ENCODE assay signal across 23 mouse cellular contexts in the genomic region with DNA sequence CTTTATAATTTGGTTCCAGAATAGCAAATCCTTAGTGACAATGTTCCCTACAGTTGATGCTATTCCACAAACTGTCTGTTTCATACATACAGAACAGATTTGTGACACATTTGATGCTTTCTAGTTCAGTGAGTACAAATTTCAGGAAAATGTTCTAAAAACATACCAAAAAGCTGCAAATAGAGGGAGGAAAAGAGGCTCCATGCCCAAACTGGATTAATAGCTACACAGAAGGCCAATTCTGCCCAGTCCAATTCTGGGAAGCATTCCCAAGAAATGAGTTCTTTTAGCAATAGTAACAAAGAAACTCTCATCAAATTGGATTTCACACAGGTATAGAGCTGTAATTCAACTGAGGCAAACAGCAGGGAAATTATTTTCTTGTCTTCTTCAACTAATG.
DNase-seq lines count a peak whose midpoint lies in the region; ATAC-seq and TF ChIP-seq lines count a peak whose summit lies in the region.
"Had no signal": no experiment of that assay in that cellular context is flagged by ENCODE, and none has a peak within 500 bp of the region (broad histone marks: within the 10 kb centered on the region; RNA-seq: fewer than 3 reads in every experiment).

No protein-coding gene starts in this region.

- H3K27me3 ChIP-seq in forebrain, embryonic 14.5 days (replicated peaks; ENCODE audit: control insufficient read depth, insufficient read depth, low read length) = no peaks in the 10 kb centered on the region
- H3K27me3 ChIP-seq in forebrain, embryonic 13.5 days = no peaks in the 10 kb centered on the region
- H3K27me3 ChIP-seq: CH12.LX; embryonic facial prominence, embryonic 12.5 days; embryonic facial prominence, embryonic 15.5 days; hindbrain, embryonic 12.5 days; hindbrain, embryonic 15.5 days had no signal

- no peak for TF ChIP-seq POLR2A in brain, embryonic 14.5 days (IDR thresholded peaks at IDR 0.05; ENCODE audit: borderline replicate concordance, extremely low read depth, insufficient read depth, insufficient read length, poor library complexity, severe bottlenecking)

- no peaks in the 10 kb centered on the region for H3K36me3 ChIP-seq in forebrain, embryonic 14.5 days (ENCODE audit: control insufficient read depth, insufficient read depth, low read length)
- no peaks in the 10 kb centered on the region for H3K36me3 ChIP-seq in forebrain, embryonic 13.5 days (ENCODE audit: poor library complexity, severe bottlenecking)
- H3K36me3 ChIP-seq: embryonic facial prominence, embryonic 12.5 days; embryonic facial prominence, embryonic 15.5 days; G1E; hindbrain, embryonic 12.5 days; hindbrain, embryonic 15.5 days had no signal

- H3K9ac ChIP-seq in forebrain, embryonic 14.5 days (ENCODE audit: low read length) = no peak overlapping the region
- no peak overlapping the region for H3K9ac ChIP-seq in forebrain, embryonic 13.5 days
- H3K9ac ChIP-seq: embryonic facial prominence, embryonic 12.5 days; embryonic facial prominence, embryonic 15.5 days; hindbrain, embryonic 12.5 days; hindbrain, embryonic 15.5 days had no signal

- no peak for ATAC-seq in forebrain, embryonic 14.5 days
- no peak for ATAC-seq in forebrain, embryonic 13.5 days
- ATAC-seq: intestine, postnatal 0 days; Patski had no signal

- H3K27ac ChIP-seq in forebrain, embryonic 14.5 days (ENCODE audit: low read depth, low read length) = no peak overlapping the region
- H3K27ac ChIP-seq in forebrain, embryonic 13.5 days = no peak overlapping the region
- peak overlapping the region; percentile 59; the same call in 1 of the 2 replicates for H3K27ac ChIP-seq in layer of hippocampus, adult 2 months
- H3K27ac ChIP-seq: embryonic facial prominence, embryonic 12.5 days; embryonic facial prominence, embryonic 15.5 days; gastrocnemius, adult 2 months; hindbrain, embryonic 12.5 days; hindbrain, embryonic 15.5 days had no signal

- no peak overlapping the region for H3K4me3 ChIP-seq in forebrain, embryonic 14.5 days (ENCODE audit: low read depth, low read length)
- H3K4me3 ChIP-seq in forebrain, embryonic 13.5 days = no peak overlapping the region
- no peak overlapping the region for H3K4me3 ChIP-seq in layer of hippocampus, adult 2 months
- H3K4me3 ChIP-seq: embryonic facial prominence, embryonic 12.5 days; embryonic facial prominence, embryonic 15.5 days; gastrocnemius, adult 2 months; hindbrain, embryonic 12.5 days; hindbrain, embryonic 15.5 days had no signal

- no peaks in the 10 kb centered on the region for H3K4me1 ChIP-seq in forebrain, embryonic 14.5 days (ENCODE audit: control insufficient read depth, insufficient read depth, low read length)
- H3K4me1 ChIP-seq in forebrain, embryonic 13.5 days = no peaks in the 10 kb centered on the region
- H3K4me1 ChIP-seq: embryonic facial prominence, embryonic 12.5 days; embryonic facial prominence, embryonic 15.5 days; hindbrain, embryonic 12.5 days; hindbrain, embryonic 15.5 days had no signal

- H3K9me3 ChIP-seq in forebrain, embryonic 14.5 days (replicated peaks; ENCODE audit: control insufficient read depth, low read length) = no peaks in the 10 kb centered on the region
- no peaks in the 10 kb centered on the region for H3K9me3 ChIP-seq in forebrain, embryonic 13.5 days (replicated peaks)
- H3K9me3 ChIP-seq: embryonic facial prominence, embryonic 12.5 days; embryonic facial prominence, embryonic 15.5 days; G1E; hindbrain, embryonic 12.5 days; hindbrain, embryonic 15.5 days had no signal

- H3K4me2 ChIP-seq in forebrain, embryonic 14.5 days (ENCODE audit: low read length) = no peak overlapping the region
- H3K4me2 ChIP-seq in forebrain, embryonic 13.5 days = no peak overlapping the region
- H3K4me2 ChIP-seq: embryonic facial prominence, embryonic 12.5 days; embryonic facial prominence, embryonic 15.5 days; heart, embryonic 11.5 days; hindbrain, embryonic 12.5 days; hindbrain, embryonic 15.5 days had no signal

- peak; percentile 11 for DNase-seq in cerebellum, adult 8-10 months
- no peak for DNase-seq in cerebellum, adult 11-12 months
- peak; percentile 6 for DNase-seq in forebrain, embryonic 14.5 days (ENCODE audit: low spot score)
- peak in 1 of 2 experiments; percentile 14 for DNase-seq in layer of hippocampus, adult 2 months (ENCODE audit: low spot score in 2 of 2)
- DNase-seq in layer of hippocampus, postnatal 36 days = no peak
- peak; percentile 14 for DNase-seq in brain, embryonic 14.5 days (ENCODE audit: low read depth)
- DNase-seq: adrenal gland, postnatal 10 days; adrenal gland, postnatal 36 days; B cell, adult 2 months; gastrocnemius, adult 2 months; gastrocnemius, postnatal 14 days; heart, adult 11 months; kidney, adult 8-10 months had no signal

- TF ChIP-seq CTCF in layer of hippocampus, adult 2 months (conservative IDR thresholded peaks at IDR 0.05) = no peak
- no peak for TF ChIP-seq CTCF in brain, embryonic 14.5 days (IDR thresholded peaks at IDR 0.05; ENCODE audit: borderline replicate concordance, extremely low read depth, insufficient read depth, insufficient read length)

Comparison
In these comparisons a context has a peak if more than half of its experiments do, and no peak if none do; other contexts are left out.
1. DNase-seq: peak in cerebellum, adult 8-10 months (single experiment), forebrain, embryonic 14.5 days (single experiment) and brain, embryonic 14.5 days (single experiment); none in cerebellum, adult 11-12 months (single experiment) and layer of hippocampus, postnatal 36 days (0 of 2).